Mouse (Mus musculus): ENCODE measurements at regions not wholly inside any gene's neighbourhood (a gene's known extent, or its start where the extent isn't known, plus 50 kb on each side); places are given as distances from the start of the nearest gene placed in this dataset.

DNA sequence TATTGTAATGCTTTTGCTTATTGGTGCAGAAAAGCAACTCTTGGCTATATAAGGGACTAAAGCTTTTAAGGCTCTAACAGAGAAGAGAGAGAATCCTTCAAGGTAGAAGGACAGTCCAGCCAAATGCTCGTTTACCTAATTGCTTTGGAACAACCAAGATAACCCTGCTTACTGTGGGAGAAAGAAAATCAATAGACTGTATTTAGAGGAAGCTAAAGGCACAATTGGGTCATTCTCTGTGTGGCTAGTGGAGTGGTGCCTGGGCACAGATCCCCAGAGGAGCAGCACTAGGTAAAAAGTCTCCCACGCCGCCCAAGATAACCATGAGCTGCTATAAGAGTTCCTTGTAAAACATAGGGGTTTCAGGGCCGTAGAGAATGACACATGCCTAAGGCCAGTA is 217.6 kb downstream of the Sptssa start:
- no peak for TF ChIP-seq CTCF (IDR thresholded peaks at IDR 0.05; ENCODE audit: borderline replicate concordance, insufficient read depth, low read depth, low read length)
- TF ChIP-seq POLR2A (IDR thresholded peaks at IDR 0.05; ENCODE audit: borderline replicate concordance, insufficient read depth, low read length), result no peak

All from cerebellum, adult 2 months (tissue).